Mouse (Mus musculus): ENCODE results near the gene Gm20547. TPM values are rescaled to one million over a fixed set of nuclear protein-coding genes. Genes with fewer than 3 reads are reported as not detected.

Gene Gm20547
- polyA plus RNA-seq, 1 experiment from 2014 or later, result not detected

DNA sequence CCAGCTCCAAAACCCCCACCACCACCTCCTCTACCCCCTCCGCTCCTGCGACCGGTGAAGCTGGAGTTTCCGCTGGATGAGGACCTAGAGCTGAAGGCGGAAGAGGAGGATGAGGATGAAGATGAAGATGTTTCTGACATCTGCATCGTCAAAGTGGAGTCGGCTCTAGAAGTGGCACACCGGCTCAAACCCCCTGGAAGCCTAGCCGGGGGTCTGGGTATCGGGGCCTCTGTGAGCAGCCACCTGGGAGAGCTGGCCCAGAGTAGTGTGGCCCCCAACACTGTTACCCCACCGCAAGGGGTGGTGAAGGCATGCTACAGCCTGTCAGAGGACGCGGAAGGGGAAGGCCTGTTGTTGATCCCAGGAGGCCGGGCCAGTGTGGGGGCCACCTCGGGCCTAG, 13.9 kb upstream of the Gm20547 start:
- H3K4me1 ChIP-seq (replicated peaks), result peaks cover 36% of the 10 kb centered on the region
- H3K9ac ChIP-seq, result peak overlapping the region; percentile 99; the same call in 1 of the 2 replicates
- 89% methylated on average over 15 of the region's 15 CpGs for WGBS
- H3K27ac ChIP-seq (ENCODE audit: poor library complexity, severe bottlenecking), result no peak overlapping the region
- H3K36me3 ChIP-seq, result peaks cover 10% of the 10 kb centered on the region
- no peaks in the 10 kb centered on the region for H3K27me3 ChIP-seq (replicated peaks)
- peak overlapping the region; percentile 93 for H3K4me3 ChIP-seq
- H3K4me2 ChIP-seq, result peak overlapping the region; percentile 83
- ATAC-seq (ENCODE audit: insufficient number of reproducible peaks, low FRiP score), result no peak
- no peaks in the 10 kb centered on the region for H3K9me3 ChIP-seq (replicated peaks)

DNA sequence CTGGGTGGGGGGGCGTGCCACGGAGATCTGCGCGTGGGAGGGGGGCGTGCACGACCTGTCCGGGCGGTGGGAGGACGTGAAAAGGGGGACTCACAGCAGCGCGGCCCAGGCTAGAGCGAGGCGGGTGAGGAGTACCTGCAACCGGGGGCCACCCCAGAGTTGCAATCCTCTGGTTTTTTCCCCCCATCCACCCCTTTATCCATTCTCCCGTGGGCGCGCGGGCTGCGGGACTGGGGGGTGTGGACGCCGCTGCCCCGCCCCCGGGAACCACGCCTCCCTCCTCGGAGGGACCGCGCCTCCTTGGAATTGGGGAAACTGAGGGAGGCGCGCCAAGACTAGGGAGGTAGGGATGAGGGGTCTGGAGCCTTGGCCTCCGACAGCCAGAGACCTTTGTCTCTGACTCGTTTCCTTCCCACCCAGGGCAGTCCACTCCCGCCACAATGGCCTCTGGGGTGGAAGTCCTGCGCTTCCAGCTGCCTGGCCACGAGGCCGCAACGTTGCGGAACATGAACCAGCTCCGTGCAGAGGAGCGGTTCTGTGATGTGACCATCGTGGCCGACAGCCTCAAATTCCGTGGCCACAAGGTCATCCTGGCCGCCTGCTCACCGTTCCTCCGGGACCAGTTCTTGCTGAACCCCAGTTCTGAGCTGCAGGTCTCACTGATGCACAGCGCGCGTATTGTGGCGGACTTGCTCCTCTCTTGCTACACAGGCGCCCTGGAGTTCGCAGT, 13.1 kb upstream of the Gm20547 start:
- Histone ChIP-seq H3K9me3 (replicated peaks) (no peaks in the 10 kb centered on the region), H3K4me2 (peak overlapping the region; percentile 83), H3K4me3 (peak overlapping the region; percentile 93), H3K4me1 (replicated peaks) (peaks cover 36% of the 10 kb centered on the region), H3K9ac (peak overlapping the region; percentile 99), H3K27me3 (replicated peaks) (no peaks in the 10 kb centered on the region), H3K36me3 (peaks cover 10% of the 10 kb centered on the region), H3K27ac (ENCODE audit: poor library complexity, severe bottlenecking) (peak overlapping the region; percentile 85)
- 8% methylated on average over 49 of the region's 51 CpGs for WGBS
- peak; percentile 6 for ATAC-seq (ENCODE audit: insufficient number of reproducible peaks, low FRiP score)

DNA sequence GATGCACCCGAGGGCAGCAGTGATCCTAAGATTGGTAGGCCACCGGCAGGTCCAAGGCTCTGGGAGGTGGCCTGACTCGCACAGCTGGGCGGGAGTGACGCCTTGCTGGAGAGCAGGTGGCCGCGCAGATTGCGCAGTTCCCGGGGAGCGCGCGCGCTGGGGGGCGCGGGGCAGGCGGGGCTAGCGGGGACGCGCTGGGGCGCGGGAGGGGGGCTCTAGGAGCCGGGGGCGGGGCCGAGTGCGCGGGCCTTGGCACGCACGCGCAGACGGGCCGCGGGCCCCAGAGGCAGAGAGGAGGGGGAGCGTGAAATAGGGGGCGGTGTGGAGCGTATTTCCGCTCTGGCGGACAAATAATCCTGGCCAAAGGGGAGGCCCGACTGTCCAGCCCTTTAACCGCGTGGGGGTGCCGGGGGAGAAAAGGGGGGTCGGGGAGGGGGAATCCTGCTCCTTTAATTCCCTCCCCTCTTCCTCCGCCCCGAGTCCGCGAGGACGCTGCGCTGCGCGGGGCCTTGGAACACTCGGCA, 12.3 kb upstream of the Gm20547 start:
- WGBS, result under 1% methylated on average over 49 of the region's 51 CpGs
- peak; percentile 90 for ATAC-seq (ENCODE audit: insufficient number of reproducible peaks, low FRiP score)
- H3K27ac ChIP-seq (ENCODE audit: poor library complexity, severe bottlenecking), result peak overlapping the region; percentile 85

DNA sequence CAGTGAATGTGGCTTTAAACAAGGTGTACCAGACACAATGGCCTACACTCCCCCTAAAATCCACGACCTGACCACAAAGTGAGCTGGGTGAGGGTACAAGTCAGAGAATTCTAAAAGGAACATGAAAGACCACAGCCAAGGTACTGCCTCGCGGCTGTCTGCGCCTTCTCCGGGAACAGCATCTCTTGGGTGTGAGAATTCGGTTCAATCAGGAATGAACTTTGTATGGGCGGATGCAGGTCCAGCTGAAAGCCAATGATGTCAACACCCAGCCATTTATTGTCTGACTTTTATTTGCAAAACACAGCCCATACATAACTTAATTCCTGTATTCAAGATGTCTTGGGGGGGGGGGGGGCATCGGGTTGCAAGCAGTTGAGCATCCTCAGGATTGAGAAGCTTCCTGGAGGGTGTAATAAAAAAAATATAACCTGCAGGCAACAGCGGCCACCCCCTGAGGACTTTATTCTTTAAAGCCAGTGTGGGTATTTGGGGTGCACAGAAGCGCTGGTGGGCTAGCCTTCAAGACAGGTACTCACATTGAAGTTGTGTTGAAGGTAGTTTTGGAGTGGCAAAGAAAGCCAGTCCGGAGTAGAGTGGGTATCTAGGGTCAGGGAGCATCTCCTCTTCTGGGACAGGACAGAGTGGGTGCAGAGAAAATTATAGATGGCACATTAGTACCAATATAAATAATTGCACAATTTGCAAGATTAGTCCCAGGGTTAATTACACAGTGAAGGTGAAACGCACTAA, 11.4 kb upstream of the Gm20547 start:
- Histone ChIP-seq H3K9ac (peak overlapping the region; percentile 64; the same call in 1 of the 2 replicates), H3K4me3 (peak overlapping the region; percentile 93; the same call in 1 of the 2 replicates), H3K4me2 (peak overlapping the region; percentile 83), H3K36me3 (peaks cover 10% of the 10 kb centered on the region), H3K9me3 (replicated peaks) (no peaks in the 10 kb centered on the region), H3K27ac (ENCODE audit: poor library complexity, severe bottlenecking) (0 out of 2 replicates have a peak overlapping the region, but pooled peaks have one; percentile 56), H3K27me3 (replicated peaks) (no peaks in the 10 kb centered on the region), H3K4me1 (replicated peaks) (peaks cover 36% of the 10 kb centered on the region)
- 76% methylated on average over 12 of the region's 12 CpGs for WGBS
- no peak for ATAC-seq (ENCODE audit: insufficient number of reproducible peaks, low FRiP score)

More for the DNA sequence above, 12.3 kb upstream of the Gm20547 start:
- Histone ChIP-seq H3K9ac (peak overlapping the region; percentile 99), H3K4me2 (peak overlapping the region; percentile 83), H3K27me3 (replicated peaks) (no peaks in the 10 kb centered on the region), H3K4me3 (peak overlapping the region; percentile 93), H3K9me3 (replicated peaks) (no peaks in the 10 kb centered on the region), H3K36me3 (peaks cover 10% of the 10 kb centered on the region), H3K4me1 (replicated peaks) (peaks cover 36% of the 10 kb centered on the region)

DNA sequence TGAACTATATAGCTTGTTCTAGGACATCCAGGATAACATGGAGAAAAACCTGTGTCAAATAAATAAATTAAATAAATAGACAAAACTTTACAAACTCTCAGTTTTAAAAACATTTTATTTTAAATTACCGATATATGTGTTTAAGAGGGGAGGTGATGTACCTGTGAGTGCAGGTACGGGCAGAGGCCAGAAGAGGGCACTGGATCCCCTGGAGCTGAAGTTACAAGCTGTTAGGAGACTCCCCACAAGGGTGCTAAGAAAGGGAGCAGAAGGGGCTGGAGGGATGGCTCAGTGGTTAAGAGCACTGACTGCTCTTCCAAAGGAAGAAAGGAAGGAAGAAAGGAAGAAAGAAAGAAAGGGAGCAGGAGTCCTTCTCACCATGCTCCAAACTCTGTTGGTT, 9.5 kb upstream of the Gm20547 start:
- Histone ChIP-seq H3K27me3 (replicated peaks) (no peaks in the 10 kb centered on the region), H3K27ac (ENCODE audit: poor library complexity, severe bottlenecking) (no peak overlapping the region), H3K9me3 (replicated peaks) (no peaks in the 10 kb centered on the region), H3K9ac (no peak overlapping the region), H3K4me2 (no peak overlapping the region), H3K4me3 (no peak overlapping the region), H3K4me1 (replicated peaks) (peaks cover 21% of the 10 kb centered on the region), H3K36me3 (peaks cover 8% of the 10 kb centered on the region)
- no peak for ATAC-seq (ENCODE audit: insufficient number of reproducible peaks, low FRiP score)
- 93% methylated on average over 2 of the region's 2 CpGs for WGBS

DNA sequence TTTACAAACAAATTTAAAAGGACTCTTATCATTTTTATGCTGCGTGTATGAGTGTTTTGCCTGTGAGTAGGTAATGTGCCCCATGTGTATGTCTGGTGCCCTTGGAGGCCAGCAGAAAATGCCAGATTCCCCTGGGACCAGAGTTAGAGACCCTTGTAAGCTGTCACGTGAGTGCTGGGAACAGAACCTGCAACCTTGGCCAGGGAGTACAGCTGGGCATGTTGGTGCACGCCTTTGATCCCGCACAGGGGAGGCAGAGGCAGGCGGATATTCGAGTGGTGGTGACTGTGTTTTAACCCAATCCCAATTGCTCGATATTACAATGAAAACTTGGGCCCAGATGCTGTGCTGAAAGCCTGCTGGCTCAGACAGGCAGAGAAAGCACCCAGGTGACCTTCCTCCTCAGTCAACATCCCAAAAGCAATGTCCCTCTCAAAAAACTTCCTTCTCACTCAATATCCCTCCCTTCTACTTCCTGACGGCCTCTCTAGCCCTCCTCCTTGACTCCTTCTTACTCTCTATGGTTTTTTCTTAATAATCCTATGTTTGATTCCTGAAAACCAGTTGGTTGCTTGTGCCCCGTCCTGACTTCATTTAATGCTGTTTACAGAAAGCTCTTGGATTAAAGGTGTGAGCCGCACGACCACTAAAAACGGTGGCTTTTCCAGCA, 8.4 kb upstream of the Gm20547 start:
- no peak overlapping the region for H3K4me2 ChIP-seq
- H3K9me3 ChIP-seq (replicated peaks), result no peaks in the 10 kb centered on the region
- no peaks in the 10 kb centered on the region for H3K36me3 ChIP-seq
- ATAC-seq (ENCODE audit: insufficient number of reproducible peaks, low FRiP score), result no peak
- no peak overlapping the region for H3K9ac ChIP-seq
- peaks cover 15% of the 10 kb centered on the region for H3K4me1 ChIP-seq (replicated peaks)
- H3K27me3 ChIP-seq (replicated peaks), result no peaks in the 10 kb centered on the region
- H3K27ac ChIP-seq (ENCODE audit: poor library complexity, severe bottlenecking), result no peak overlapping the region
- WGBS, result 82% methylated on average over 12 of the region's 12 CpGs
- no peak overlapping the region for H3K4me3 ChIP-seq

DNA sequence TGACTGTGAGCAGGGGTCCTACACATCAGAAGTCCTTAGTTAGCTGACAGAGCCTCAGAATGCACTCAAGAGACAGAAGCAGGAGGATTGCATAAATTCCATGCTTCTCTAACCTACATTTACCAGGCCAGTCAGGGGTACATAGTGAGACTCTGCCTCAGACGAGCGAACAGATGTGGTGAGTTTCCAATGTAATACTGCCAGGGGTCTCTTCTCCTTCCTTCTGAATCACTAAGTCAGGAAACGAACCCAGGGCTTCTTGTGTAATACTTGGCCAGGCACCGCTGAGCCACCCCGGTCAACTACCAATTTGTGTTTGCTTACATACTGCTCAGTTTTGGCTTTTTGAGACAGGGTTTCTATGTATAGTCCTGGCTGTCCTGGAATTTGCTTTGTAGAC, 6.1 kb upstream of the Gm20547 start:
- H3K4me1 ChIP-seq (replicated peaks), result peaks cover 5% of the 10 kb centered on the region
- H3K4me3 ChIP-seq, result no peak overlapping the region
- 79% methylated on average over 5 of the region's 5 CpGs for WGBS
- no peak for ATAC-seq (ENCODE audit: insufficient number of reproducible peaks, low FRiP score)
- H3K36me3 ChIP-seq, result no peaks in the 10 kb centered on the region
- no peaks in the 10 kb centered on the region for H3K9me3 ChIP-seq (replicated peaks)
- no peak overlapping the region for H3K4me2 ChIP-seq
- no peak overlapping the region for H3K27ac ChIP-seq (ENCODE audit: poor library complexity, severe bottlenecking)
- H3K9ac ChIP-seq, result no peak overlapping the region
- H3K27me3 ChIP-seq (replicated peaks), result 0 out of 2 replicates have a peak, but pooled peaks cover 4% of the 10 kb centered on the region

DNA sequence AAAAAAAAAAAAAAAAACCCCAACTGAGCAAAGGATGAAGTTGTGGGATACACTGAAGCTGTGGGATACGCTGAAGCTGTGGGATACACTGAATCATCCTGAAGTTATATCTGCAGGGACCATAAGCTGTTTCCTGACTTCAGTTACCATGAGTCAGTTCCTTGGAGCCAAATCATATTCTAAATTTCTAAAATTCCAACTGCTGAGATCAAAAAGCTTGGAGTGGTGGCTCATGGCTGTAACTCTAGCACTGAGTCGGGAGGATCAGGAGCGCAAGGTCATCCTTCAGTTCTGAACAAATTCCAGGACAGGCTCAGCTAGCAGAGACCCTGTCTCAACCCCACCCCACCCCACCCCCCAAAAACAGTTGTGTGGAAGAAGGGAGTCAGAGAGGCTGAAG, 3.8 kb upstream of the Gm20547 start:
- no peak for ATAC-seq (ENCODE audit: insufficient number of reproducible peaks, low FRiP score)
- H3K9me3 ChIP-seq (replicated peaks), result no peaks in the 10 kb centered on the region
- no peak overlapping the region for H3K4me3 ChIP-seq
- H3K4me2 ChIP-seq, result no peak overlapping the region
- no peaks in the 10 kb centered on the region for H3K36me3 ChIP-seq
- 0 out of 2 replicates have a peak, but pooled peaks cover 8% of the 10 kb centered on the region for H3K27me3 ChIP-seq (replicated peaks)
- 66% methylated on average over 3 of the region's 3 CpGs for WGBS
- no peak overlapping the region for H3K27ac ChIP-seq (ENCODE audit: poor library complexity, severe bottlenecking)
- peaks cover 11% of the 10 kb centered on the region for H3K4me1 ChIP-seq (replicated peaks)
- H3K9ac ChIP-seq, result no peak overlapping the region

DNA sequence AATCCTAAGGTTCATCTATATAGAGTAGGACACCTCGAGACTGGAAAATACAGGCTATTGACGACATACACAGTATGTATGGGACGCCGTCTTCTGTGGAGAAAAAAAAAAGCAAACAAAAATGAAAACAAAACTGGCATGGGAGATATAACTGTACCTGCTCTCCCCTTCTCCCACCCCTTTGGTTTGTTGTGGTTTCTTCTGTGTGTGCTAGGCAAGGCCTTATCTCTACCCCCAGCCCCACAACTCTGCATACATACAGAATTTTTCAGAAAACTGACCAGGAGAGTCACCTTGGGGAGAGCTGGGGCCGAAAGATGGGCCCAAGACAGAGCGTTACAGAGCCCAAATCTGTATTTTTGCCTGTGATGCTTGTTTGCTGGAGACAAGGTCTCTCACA, 2.9 kb upstream of the Gm20547 start:
- no peak overlapping the region for H3K9ac ChIP-seq
- H3K9me3 ChIP-seq (replicated peaks), result no peaks in the 10 kb centered on the region
- no peak overlapping the region for H3K27ac ChIP-seq (ENCODE audit: poor library complexity, severe bottlenecking)
- H3K4me3 ChIP-seq, result no peak overlapping the region
- 0 out of 2 replicates have a peak, but pooled peaks cover 8% of the 10 kb centered on the region for H3K27me3 ChIP-seq (replicated peaks)
- H3K4me2 ChIP-seq, result no peak overlapping the region
- ATAC-seq (ENCODE audit: insufficient number of reproducible peaks, low FRiP score), result no peak
- no peaks in the 10 kb centered on the region for H3K36me3 ChIP-seq
- WGBS, result 84% methylated on average over 6 of the region's 6 CpGs
- peaks cover 11% of the 10 kb centered on the region for H3K4me1 ChIP-seq (replicated peaks)

DNA sequence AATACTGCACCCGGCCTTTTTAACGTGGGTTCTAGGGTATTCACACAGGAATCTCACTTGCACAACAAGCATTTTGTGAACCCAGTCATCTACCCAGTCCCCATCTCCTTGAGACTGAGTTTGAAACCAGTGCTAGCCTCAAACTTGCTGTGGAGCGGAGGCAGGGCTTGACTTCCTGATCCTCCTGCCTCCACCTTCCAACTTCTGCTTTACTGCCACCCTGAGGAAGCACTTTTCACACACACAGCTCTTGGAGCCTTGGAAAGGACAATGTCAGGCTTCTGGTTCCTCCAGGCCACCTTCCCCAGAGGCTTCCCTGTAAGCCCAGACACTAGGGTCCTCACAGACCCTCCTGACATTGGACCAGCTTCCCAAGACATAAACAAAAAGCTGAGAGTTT, 1.5 kb upstream of the Gm20547 start:
- Histone ChIP-seq H3K36me3 (no peaks in the 10 kb centered on the region), H3K4me3 (no peak overlapping the region), H3K4me2 (no peak overlapping the region), H3K9me3 (replicated peaks) (no peaks in the 10 kb centered on the region), H3K27ac (ENCODE audit: poor library complexity, severe bottlenecking) (no peak overlapping the region), H3K9ac (no peak overlapping the region), H3K4me1 (replicated peaks) (peaks cover 15% of the 10 kb centered on the region), H3K27me3 (replicated peaks) (0 out of 2 replicates have a peak, but pooled peaks cover 8% of the 10 kb centered on the region)
- 63% methylated on average over 3 of the region's 3 CpGs for WGBS
- ATAC-seq (ENCODE audit: insufficient number of reproducible peaks, low FRiP score), result no peak

DNA sequence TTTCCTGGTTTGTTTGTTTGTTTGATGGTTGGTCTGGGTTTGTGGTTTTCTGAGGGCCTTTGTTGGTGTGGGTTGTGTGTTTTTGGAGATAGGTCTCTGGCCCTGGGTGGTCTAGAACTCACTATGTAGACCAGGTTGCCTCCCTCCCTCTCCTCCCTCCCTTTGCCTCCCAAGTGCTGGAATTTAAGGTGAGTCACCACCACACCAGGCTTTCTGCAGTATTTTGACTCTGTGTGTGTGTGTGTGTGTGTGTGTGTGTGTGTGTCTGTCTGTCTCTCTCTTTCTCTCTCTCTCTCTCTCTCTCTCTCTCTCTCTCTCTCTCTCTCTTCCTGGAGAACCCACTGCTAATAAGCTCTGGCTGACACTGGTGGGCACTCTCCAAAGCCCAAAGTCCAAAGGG, 676 bp downstream of the Gm20547 start:
- no peaks in the 10 kb centered on the region for H3K9me3 ChIP-seq (replicated peaks)
- no peaks in the 10 kb centered on the region for H3K36me3 ChIP-seq
- no peak overlapping the region for H3K4me3 ChIP-seq
- H3K27ac ChIP-seq (ENCODE audit: poor library complexity, severe bottlenecking), result no peak overlapping the region
- H3K4me2 ChIP-seq, result no peak overlapping the region
- H3K4me1 ChIP-seq (replicated peaks), result peaks cover 15% of the 10 kb centered on the region
- no peak overlapping the region for H3K9ac ChIP-seq
- 0 out of 2 replicates have a peak, but pooled peaks cover 8% of the 10 kb centered on the region for H3K27me3 ChIP-seq (replicated peaks)
- no peak for ATAC-seq (ENCODE audit: insufficient number of reproducible peaks, low FRiP score)
